Mouse (Mus musculus) R1 (cell line): ENCODE measurements around the gene BC052040.
A peak's percentile ranks its signal among the peaks of the same experiment; 100 is the strongest.

ENCODE experiments used
- DNase-seq: peaks from one replicate; pipeline ENCODE4 v3.0.0-alpha.2; 2018; ENCODE audit warnings: low read depth, low spot score

The BC052040 gene

GRCm38 (mm10) chr2:115699032-115699431, 117.5 kb downstream of the BC052040 start:
- DNase-seq = no peak

GRCm38 (mm10) chr2:115702610-115703009, 121.1 kb downstream of the BC052040 start:
- DNase-seq = peak; percentile 67

DNA sequence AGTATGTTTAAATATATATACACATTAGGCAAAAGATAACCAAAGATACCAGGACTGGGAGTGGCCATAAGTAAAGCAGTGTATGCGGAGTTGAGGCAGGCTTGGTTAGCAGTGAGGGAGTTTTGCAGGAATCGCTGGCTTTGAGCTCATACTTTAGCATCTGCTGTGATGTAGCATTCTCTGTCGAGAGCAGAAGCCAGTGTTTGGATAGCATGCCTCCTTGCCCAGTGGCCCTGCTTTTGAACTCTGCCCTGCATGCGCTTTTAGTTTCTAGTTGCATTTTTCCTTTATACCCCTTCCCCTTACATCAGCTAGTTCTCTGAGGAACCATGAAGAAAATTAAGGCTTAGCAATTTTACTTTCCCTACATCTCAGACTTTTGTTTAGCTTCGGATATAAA, 136.0 kb downstream of the BC052040 start:
- no peak for DNase-seq

DNA sequence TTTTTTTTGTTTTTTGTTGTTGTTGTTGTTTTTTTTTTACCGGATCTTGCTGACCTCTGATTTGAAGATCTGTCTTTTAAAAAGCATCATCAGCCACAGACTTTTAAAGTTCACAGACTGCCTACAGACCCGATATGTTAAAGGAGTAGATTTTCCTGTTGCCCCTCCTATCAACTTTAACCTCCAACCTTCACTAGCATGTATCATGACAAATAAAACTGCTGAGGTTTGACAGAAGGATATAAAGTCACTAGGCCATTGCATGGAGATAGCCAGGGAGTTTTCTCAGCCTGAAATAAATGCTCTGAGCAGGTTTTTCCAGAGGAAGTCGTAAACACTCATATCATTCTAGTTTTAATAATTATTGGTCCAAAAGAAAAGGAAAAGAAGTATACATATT, 136.5 kb downstream of the BC052040 start:
- no peak for DNase-seq

DNA sequence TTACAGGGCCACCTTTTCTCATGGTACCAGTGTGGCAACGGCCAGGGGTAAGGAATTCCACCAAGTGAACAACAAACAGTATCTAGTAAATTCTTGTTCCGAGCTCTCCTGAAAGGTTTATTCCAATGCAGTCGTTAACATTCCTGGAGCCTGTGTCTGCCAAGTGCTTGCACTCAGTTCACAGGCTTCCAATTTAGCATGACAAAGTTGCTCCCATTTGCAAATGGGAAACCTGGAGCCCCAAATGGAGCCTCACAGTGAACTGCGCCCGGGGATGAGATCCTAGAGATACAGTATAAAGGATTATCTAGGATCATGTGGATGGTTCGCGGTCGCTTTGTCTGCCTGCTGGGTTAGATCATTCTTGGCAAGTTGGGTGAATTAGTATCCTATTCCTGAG, 141.9 kb downstream of the BC052040 start:
- DNase-seq = peak; percentile 100

DNA sequence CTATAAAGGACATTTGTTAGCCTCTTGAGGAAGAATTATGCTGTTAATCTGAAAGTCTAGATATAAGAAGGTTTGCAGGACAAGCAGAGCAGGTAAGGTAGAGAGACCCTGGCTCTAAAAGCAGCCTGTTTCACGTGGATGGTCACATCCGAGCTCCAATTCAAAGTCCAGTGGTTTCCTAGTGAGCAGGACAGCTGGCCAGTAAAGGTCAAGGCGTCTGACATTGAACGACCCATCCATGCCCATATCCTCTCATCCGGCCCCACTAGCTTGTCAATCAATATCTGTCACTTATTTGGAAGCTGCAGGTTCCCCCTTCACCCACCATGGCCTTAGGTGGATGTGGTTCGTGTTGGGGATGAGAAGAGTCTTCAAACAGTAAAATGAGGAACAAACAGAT, 142.7 kb downstream of the BC052040 start:
- DNase-seq = peak; percentile 31

- DNase-seq = no peak
Observed at GRCm38 (mm10) chr2:115724726-115725125, 143.2 kb downstream of the BC052040 start.

GRCm38 (mm10) chr2:115725503-115725902, 144.0 kb downstream of the BC052040 start:
- DNase-seq = no peak

GRCm38 (mm10) chr2:115725926-115726325, 144.4 kb downstream of the BC052040 start:
- DNase-seq = no peak

- no peak for DNase-seq
Observed at GRCm38 (mm10) chr2:115726806-115727205, 145.3 kb downstream of the BC052040 start.

DNA sequence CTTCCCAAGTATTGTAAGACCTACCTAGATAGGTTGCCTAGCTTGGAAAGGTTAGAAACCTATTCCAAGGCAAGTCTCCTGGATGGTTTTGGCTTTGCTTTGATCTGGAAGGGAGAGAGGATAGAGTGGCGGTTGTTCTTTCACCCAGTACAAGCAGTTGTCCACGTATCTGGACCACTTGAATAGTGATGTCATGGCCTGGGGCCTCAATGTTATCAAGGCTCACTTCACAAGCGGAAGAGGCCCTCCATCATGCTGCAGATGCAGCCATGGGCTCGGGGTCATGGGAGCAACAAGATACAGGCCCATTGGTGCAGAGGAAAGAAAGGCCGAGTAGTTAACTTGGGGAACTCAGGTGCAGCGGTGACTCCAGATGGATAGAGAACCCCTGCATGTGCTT, 147.1 kb downstream of the BC052040 start:
- no peak for DNase-seq

- no peak for DNase-seq
Observed at GRCm38 (mm10) chr2:115730502-115730901, 149.0 kb downstream of the BC052040 start.

DNA sequence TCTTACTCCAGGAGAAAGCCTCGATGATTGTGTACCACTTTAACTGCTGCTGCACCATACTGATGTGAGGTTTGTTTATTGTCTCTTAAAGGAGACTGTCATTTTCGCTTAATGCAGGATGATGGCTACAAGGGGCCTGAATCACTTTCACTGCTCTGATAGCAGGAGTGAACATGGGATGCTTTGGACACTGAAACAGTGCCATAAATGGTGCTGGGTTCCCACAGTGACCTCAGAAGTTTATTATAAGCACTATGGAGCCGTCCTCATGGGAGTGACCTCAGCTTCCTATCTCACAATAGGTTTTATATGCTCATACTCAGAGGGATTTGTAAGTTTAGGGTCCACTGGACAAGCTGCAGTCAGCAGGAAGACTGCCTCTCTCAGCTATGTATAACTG, 149.7 kb downstream of the BC052040 start:
- DNase-seq = no peak

DNA sequence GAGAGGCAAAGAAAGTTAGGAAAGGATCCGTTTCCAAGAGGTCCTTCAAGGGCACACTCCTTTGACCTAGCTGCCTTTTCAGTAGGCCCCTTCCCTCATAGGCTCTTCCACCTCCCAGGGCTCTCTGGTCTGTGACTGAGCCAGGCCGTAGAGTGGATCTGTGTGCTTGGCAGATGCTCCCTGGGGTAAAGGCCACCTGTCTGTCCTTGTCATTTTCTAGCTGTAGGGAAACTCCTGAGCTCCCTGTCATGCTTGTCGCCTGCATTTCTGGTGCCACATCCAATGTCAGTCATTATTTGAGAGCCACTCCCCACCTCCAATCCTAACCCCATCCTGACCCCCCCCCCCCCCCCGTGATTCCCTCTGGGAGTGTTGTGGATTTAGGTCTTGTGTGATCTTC, 151.1 kb downstream of the BC052040 start:
- DNase-seq = no peak

GRCm38 (mm10) chr2:115733017-115733692, 151.6 kb downstream of the BC052040 start:
- no peak for DNase-seq

DNA sequence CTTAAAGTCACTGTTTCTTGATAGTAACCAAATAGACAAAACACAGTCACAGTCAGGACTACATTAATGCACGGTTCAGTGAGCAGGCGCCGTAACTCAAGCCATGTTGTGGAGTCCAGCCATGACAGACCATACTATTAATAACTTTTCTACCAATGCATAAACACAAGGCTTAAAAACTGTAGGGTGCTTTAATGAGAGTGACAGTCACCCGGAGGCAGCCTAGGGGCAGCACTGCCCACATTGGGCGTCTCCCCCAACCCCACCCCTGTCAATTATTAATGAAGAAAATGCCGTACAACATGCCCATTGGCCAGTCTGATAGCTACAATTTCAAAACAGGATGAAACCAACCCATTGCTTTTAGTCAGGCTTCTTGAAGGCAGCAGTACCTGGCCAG, 153.3 kb downstream of the BC052040 start:
- DNase-seq = no peak

DNA sequence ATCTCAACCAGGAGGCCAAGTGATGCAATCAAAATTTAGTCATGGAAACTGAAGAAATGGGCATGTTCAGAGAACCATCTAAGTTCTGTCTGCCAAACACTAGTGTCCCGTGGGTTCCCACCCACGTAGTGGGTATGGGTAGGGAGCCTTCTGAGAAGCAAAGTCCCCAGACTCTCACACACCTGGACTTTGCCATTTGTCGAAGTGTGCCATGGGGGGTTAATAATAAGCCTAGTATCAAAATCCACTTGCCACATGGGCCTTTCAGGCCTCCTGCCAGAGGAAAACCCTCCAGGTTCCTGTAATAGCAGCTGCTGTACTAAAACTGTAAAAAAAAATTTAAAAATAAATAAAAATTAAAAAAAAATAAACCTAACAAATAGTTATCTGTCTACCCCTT, 154.9 kb downstream of the BC052040 start:
- DNase-seq = no peak

DNA sequence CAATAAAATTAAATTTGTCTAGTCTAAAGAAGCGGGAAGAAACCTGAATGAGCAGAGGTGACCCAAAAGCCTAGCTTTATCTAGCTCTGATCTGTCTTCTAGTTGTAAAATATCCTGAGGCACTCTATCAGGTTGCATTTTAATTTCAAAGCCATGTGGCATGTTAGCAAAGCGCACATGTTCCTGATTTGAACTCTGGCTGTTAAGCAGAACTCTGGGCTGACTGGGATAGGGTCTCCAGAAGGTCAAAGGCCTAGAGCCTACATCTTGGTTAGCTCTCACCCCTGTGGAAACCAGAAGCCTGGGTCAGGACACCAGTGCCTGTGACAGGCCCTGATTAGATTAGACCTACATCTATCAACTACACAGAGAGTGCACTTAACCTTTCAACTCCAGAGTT, 156.4 kb downstream of the BC052040 start:
- no peak for DNase-seq

DNA sequence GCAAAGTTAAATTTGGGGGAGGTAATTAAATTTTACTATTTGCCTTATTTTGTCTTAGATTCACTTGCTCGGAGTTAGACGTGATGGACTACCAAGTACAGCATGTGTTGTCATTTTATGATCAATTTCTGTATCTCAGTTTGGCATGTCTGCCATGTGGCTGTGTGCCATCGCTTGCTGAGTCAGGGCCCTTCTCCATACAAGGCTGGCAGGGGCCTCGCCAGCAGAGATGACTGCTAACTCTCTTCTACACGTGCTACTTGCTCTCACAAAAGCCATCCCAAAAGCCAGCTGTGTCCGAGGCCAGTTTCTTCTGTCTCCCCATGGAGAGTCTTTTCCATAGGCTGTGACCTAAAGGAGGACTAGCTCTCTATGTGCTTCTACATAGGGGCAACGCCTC, 160.5 kb downstream of the BC052040 start:
- no peak for DNase-seq

GRCm38 (mm10) chr2:115747639-115748038, 166.1 kb downstream of the BC052040 start:
- peak; percentile 95 for DNase-seq

DNA sequence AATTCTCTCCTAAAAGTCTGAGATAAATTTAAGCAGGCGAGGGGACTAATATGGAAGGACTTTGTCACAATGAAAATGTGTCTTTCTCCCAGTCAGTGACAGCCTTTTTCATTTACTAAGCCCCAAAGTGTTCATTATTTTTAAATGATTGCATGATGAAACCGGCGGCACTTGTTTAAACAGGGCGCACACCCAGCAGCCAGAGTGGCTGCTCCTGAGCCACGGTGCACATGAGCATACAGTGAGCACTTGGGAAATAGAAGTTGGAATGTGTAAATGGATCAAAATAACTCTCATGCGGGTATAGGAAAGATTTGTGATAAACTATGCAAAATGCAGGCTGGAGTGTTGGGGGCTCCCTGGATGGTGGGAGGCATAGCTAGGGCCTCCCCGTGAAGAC, 169.7 kb downstream of the BC052040 start:
- no peak for DNase-seq

DNA sequence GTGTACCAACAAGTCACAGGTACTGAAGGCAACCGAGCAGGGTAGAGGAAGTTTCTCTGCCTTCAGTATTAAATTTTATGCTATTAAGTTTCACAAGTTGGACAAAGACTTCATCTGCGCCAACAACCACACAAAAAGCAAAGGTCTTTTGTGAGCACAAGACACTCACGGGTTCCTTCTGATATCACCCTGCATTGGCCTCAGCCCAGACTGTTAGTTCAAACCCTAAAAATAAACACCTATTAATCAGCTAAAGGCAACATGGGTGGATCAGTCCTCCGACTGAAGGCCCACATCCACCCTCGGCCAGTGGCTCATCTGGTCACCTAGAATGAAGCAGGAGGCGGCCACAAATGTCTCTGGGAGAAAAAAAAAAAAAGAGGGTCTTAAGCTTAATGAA, 176.2 kb downstream of the BC052040 start:
- DNase-seq = no peak

DNA sequence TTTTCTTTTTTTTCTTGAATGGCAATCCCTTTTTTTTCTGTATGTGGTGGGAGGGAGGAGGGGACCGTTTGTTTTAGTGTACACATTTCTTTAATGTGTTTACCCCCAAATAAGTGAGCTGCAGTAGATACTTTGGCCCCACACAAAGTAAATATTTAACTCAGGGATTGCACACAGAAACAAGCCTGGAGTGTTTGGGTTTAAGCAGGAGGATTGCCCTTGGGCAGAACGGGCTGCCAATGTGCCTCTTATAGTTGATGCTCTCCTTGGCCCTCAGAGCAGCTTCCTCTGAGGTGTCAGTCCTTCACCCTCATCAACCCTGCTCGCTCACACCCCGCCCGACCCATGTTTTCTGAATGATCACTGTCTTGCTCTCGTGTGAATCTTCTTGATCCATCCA, 177.0 kb downstream of the BC052040 start:
- DNase-seq = no peak
